Mouse (Mus musculus) erythroblast, embryonic 14.5 days (primary cell): ENCODE data around the gene BC030867.

ENCODE experiments used
- GATA1 ChIP-seq: IDR thresholded peaks from 2 replicates; pipeline ENCODE4 v1.6.1; 2012; ENCODE audit warnings: low read length, inconsistent platforms, mixed read lengths
- TAL1 ChIP-seq: IDR thresholded peaks from 3 replicates; pipeline ENCODE4 v1.6.1; 2012; ENCODE audit warnings: low read length, inconsistent platforms, mixed read lengths

DNA sequence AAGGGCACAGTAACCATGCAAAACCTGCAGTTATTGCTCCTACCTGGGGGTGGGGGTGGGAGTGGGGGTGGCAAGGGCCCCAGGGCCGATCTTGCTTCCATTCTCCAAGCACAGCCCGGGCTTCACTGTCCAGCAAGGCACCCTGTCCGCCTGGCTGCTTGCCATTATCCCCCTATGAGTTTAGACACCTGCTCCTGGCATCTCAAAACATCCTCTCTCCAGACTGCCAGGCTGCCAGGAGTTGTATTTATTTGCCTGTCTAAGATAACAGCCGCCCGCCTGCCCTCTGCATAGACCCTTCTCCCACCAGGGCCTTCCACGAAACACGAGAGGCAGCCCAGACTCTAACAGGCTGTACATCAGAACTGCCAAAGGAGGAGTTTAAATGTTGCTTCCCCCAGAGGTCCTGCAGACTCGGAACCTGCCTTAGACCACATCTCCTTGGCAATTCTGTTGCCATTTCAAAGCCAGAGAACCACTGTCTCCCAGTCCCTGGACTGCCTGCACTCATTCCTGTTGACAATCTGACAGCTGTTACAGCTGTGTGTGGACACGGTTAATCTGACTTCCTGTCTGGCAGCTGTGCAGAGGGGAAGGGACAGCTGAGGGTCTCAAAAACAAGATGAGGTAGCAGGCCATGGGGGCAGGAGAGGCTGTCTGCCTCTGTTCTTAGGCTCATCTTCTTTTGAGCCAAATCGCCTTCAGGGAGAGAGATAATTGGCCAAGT, 34.1 kb upstream of the BC030867 start:
- TF ChIP-seq GATA1 (no peak), TAL1 (no peak)
